Mouse (Mus musculus): ENCODE results near the gene Taar7d. TPM values are rescaled to one million over a fixed set of nuclear protein-coding genes. Genes with fewer than 3 reads are reported as not detected.

Taar7d gene
- polyA plus RNA-seq, 1 experiment from 2014 or later, result not detected

Other genes starting within 250 kb of the Taar7d start
- gene Rps12, start 239.9 kb upstream of the Taar7d start, polyA plus RNA-seq (2015; fragmentation: Nextera tagmentation; extraction: Ambion mirVana), result 82.7 and 89.6 TPM in 2 replicates
- 18.9 and 20.2 TPM in 2 replicates for gene Slc18b1, start 230.2 kb upstream of the Taar7d start, polyA plus RNA-seq (2015; fragmentation: Nextera tagmentation; extraction: Ambion mirVana)
- gene Vnn3, start 175.8 kb upstream of the Taar7d start, polyA plus RNA-seq (2015; fragmentation: Nextera tagmentation; extraction: Ambion mirVana), result 0.14 TPM in 1 of 2 replicates, not detected in the other
- 0.35 and 0.73 TPM in 2 replicates for gene Vnn1, start 132.5 kb upstream of the Taar7d start, polyA plus RNA-seq (2015; fragmentation: Nextera tagmentation; extraction: Ambion mirVana)
- gene Taar1, start 106.9 kb upstream of the Taar7d start, polyA plus RNA-seq (2015; fragmentation: Nextera tagmentation; extraction: Ambion mirVana), result not detected in 2 replicates
- 0.15 TPM in 1 of 2 replicates, not detected in the other for gene Taar2, start 88.7 kb upstream of the Taar7d start, polyA plus RNA-seq (2015; fragmentation: Nextera tagmentation; extraction: Ambion mirVana)
- gene Taar3, start 77.7 kb upstream of the Taar7d start, polyA plus RNA-seq (2015; fragmentation: Nextera tagmentation; extraction: Ambion mirVana), result not detected in 2 replicates
- gene Taar4, start 66.7 kb upstream of the Taar7d start, polyA plus RNA-seq (2015; fragmentation: Nextera tagmentation; extraction: Ambion mirVana), result not detected in 2 replicates
- 0.15 TPM in 1 of 2 replicates, not detected in the other for gene Taar5, start 56.5 kb upstream of the Taar7d start, polyA plus RNA-seq (2015; fragmentation: Nextera tagmentation; extraction: Ambion mirVana)
- not detected in 2 replicates for gene Taar6, start 41.6 kb upstream of the Taar7d start, polyA plus RNA-seq (2015; fragmentation: Nextera tagmentation; extraction: Ambion mirVana)
- gene Taar7a, start 33.7 kb upstream of the Taar7d start, polyA plus RNA-seq (2015; fragmentation: Nextera tagmentation; extraction: Ambion mirVana), result not detected in 2 replicates
- not detected in 2 replicates for gene Taar7b, start 27.3 kb upstream of the Taar7d start, polyA plus RNA-seq (2015; fragmentation: Nextera tagmentation; extraction: Ambion mirVana)
- not detected in 2 replicates for gene Taar7e, start 10.4 kb downstream of the Taar7d start, polyA plus RNA-seq (2015; fragmentation: Nextera tagmentation; extraction: Ambion mirVana)
- gene Taar7f, start 22.3 kb downstream of the Taar7d start, polyA plus RNA-seq (2015; fragmentation: Nextera tagmentation; extraction: Ambion mirVana), result not detected in 2 replicates
- gene Taar8a, start 49.3 kb downstream of the Taar7d start, polyA plus RNA-seq (2015; fragmentation: Nextera tagmentation; extraction: Ambion mirVana), result not detected in 2 replicates
- not detected in 2 replicates for gene Taar8b, start 65.1 kb downstream of the Taar7d start, polyA plus RNA-seq (2015; fragmentation: Nextera tagmentation; extraction: Ambion mirVana)
- not detected in 2 replicates for gene Taar8c, start 74.7 kb downstream of the Taar7d start, polyA plus RNA-seq (2015; fragmentation: Nextera tagmentation; extraction: Ambion mirVana)
- gene Taar9, start 82.3 kb downstream of the Taar7d start, polyA plus RNA-seq (2015; fragmentation: Nextera tagmentation; extraction: Ambion mirVana), result not detected in 2 replicates
- gene Stx7, start 122.1 kb downstream of the Taar7d start, polyA plus RNA-seq (2015; fragmentation: Nextera tagmentation; extraction: Ambion mirVana), result 336 and 358 TPM in 2 replicates
- gene Moxd1, start 196.3 kb downstream of the Taar7d start, polyA plus RNA-seq (2015; fragmentation: Nextera tagmentation; extraction: Ambion mirVana), result 9.7 and 10.2 TPM in 2 replicates

Data from hindbrain, embryonic 16.5 days (tissue).